Mouse (Mus musculus): ENCODE data around the gene Tbxas1. TPM values are rescaled to one million over a fixed set of nuclear protein-coding genes. Genes with fewer than 3 reads are reported as not detected.

The Tbxas1 gene
- polyA plus RNA-seq, 1 experiment from 2014 or later: 2.0 TPM

DNA sequence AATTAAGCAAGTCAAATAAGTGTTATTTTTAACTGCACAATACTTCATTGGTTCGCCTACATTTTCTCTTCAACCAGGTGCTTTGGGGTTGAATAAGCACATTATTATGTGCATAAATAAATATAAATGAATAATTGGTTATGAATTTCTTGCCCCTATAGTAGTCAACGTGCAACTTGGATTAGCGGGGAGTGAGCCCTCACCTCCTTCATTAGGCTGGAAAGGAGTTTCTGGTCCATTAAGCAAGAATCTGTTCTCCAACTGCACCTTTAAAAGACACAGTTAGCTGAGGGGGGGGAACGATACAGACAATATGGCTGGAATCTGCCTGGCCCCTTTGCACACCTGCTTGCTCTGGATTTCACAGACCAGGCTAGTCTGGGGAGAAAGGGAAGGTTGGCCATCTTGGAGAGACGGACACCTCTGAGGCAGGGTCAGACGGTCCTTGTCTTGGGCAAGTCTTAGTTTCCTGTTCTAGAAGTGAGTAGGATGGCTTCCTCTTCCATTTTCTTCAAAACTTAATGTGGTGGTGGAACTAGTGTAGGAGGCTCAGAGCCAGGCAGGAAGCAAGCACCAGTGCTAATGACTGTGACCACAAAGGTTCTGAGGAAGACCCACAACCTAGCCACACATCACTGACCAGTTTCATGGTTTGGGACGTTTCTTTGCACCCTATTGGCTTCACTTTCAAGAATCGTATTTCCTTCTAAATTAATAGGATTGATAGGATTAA lies 99.5 kb downstream of the Tbxas1 start:
- 83% methylated on average over 8 of the region's 8 CpGs for WGBS
- Histone ChIP-seq H3K9ac (replicated peaks; ENCODE audit: low read depth, low read length) (no peak overlapping the region), H3K9me3 (ENCODE audit: control insufficient read depth, low read length) (no peaks in the 10 kb centered on the region), H3K27ac (ENCODE audit: low read depth, low read length) (no peak overlapping the region), H3K4me2 (ENCODE audit: low read depth, low read length) (no peak overlapping the region), H3K36me3 (ENCODE audit: control insufficient read depth, insufficient read depth, low read length) (no peaks in the 10 kb centered on the region), H3K27me3 (ENCODE audit: control insufficient read depth, insufficient read depth, low read length) (no peaks in the 10 kb centered on the region), H3K4me1 (ENCODE audit: control insufficient read depth, insufficient read depth, low read length) (0 out of 2 replicates have a peak, but pooled peaks cover 4% of the 10 kb centered on the region), H3K4me3 (ENCODE audit: low read depth, low read length) (no peak overlapping the region)
- no peak for ATAC-seq (ENCODE audit: low read depth)

GRCm38 (mm10) chr6:38975866-38976265 lies 100.7 kb downstream of the Tbxas1 start:
- no peaks in the 10 kb centered on the region for H3K27me3 ChIP-seq (ENCODE audit: control insufficient read depth, insufficient read depth, low read length)
- no peaks in the 10 kb centered on the region for H3K9me3 ChIP-seq (ENCODE audit: control insufficient read depth, low read length)
- H3K36me3 ChIP-seq (ENCODE audit: control insufficient read depth, insufficient read depth, low read length): no peaks in the 10 kb centered on the region
- 0 out of 2 replicates have a peak, but pooled peaks cover 1% of the 10 kb centered on the region for H3K4me1 ChIP-seq (ENCODE audit: control insufficient read depth, insufficient read depth, low read length)
- no peak overlapping the region for H3K9ac ChIP-seq (replicated peaks; ENCODE audit: low read depth, low read length)
- H3K4me2 ChIP-seq (ENCODE audit: low read depth, low read length): no peak overlapping the region
- WGBS: 85% methylated on average over 4 of the region's 4 CpGs
- no peak for ATAC-seq (ENCODE audit: low read depth)
- H3K4me3 ChIP-seq (ENCODE audit: low read depth, low read length): no peak overlapping the region
- no peak overlapping the region for H3K27ac ChIP-seq (ENCODE audit: low read depth, low read length)

DNA sequence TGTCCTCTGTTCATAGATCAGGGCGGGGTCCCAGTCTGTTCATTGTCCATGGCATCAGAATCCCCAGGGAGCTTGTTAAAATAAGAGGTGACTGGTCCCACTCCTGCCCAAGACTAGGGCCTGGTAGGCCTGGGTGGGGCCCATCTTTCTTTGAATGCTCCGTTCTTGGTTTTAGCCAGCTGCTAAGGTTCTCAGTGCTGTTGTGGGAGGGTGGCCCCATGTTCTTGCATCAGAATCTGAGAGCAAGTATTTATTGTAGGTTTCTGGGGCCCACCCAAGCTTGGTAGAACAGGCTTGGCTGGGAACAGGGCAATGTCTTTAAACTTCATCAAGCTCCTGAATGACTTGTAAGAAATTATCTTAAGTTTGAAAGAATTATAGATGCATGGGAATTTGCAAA lies 101.2 kb downstream of the Tbxas1 start:
- ATAC-seq (ENCODE audit: low read depth): no peak
- no peaks in the 10 kb centered on the region for H3K9me3 ChIP-seq (ENCODE audit: control insufficient read depth, low read length)
- no peaks in the 10 kb centered on the region for H3K4me1 ChIP-seq (ENCODE audit: control insufficient read depth, insufficient read depth, low read length)
- H3K4me3 ChIP-seq (ENCODE audit: low read depth, low read length): no peak overlapping the region
- H3K27ac ChIP-seq (ENCODE audit: low read depth, low read length): no peak overlapping the region
- H3K9ac ChIP-seq (replicated peaks; ENCODE audit: low read depth, low read length): no peak overlapping the region
- no peaks in the 10 kb centered on the region for H3K27me3 ChIP-seq (ENCODE audit: control insufficient read depth, insufficient read depth, low read length)
- H3K36me3 ChIP-seq (ENCODE audit: control insufficient read depth, insufficient read depth, low read length): no peaks in the 10 kb centered on the region
- H3K4me2 ChIP-seq (ENCODE audit: low read depth, low read length): no peak overlapping the region
- 78% methylated on average over 2 of the region's 2 CpGs for WGBS

GRCm38 (mm10) chr6:38980921-38981715 lies 105.9 kb downstream of the Tbxas1 start:
- H3K36me3 ChIP-seq (ENCODE audit: control insufficient read depth, insufficient read depth, low read length): no peaks in the 10 kb centered on the region
- no peak for ATAC-seq (ENCODE audit: low read depth)
- no peaks in the 10 kb centered on the region for H3K27me3 ChIP-seq (ENCODE audit: control insufficient read depth, insufficient read depth, low read length)
- H3K9ac ChIP-seq (replicated peaks; ENCODE audit: low read depth, low read length): no peak overlapping the region
- H3K4me3 ChIP-seq (ENCODE audit: low read depth, low read length): no peak overlapping the region
- WGBS: 82% methylated on average over 11 of the region's 11 CpGs
- no peaks in the 10 kb centered on the region for H3K9me3 ChIP-seq (ENCODE audit: control insufficient read depth, low read length)
- H3K4me2 ChIP-seq (ENCODE audit: low read depth, low read length): no peak overlapping the region
- no peak overlapping the region for H3K27ac ChIP-seq (ENCODE audit: low read depth, low read length)
- no peaks in the 10 kb centered on the region for H3K4me1 ChIP-seq (ENCODE audit: control insufficient read depth, insufficient read depth, low read length)

DNA sequence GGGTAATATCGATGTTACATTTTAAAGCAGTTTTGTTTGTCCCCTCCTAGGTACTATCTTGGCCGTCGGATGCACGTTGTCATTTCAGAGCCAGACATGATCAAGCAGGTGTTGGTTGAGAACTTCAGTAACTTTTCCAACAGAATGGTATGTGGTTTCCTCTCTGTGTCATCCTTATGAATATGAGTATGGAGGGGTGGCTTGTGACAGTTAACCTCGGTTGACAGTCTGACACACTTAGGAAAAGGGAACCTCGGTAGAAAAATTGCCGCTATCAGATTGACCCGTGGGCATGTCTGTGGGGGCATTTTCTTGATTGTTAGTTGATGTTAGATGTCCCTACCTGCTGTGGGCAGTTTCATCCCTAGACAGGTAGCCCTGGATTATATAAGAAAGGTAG lies 106.9 kb downstream of the Tbxas1 start:
- ATAC-seq (ENCODE audit: low read depth): no peak
- Histone ChIP-seq H3K27me3 (ENCODE audit: control insufficient read depth, insufficient read depth, low read length) (no peaks in the 10 kb centered on the region), H3K4me3 (ENCODE audit: low read depth, low read length) (no peak overlapping the region), H3K4me2 (ENCODE audit: low read depth, low read length) (no peak overlapping the region), H3K36me3 (ENCODE audit: control insufficient read depth, insufficient read depth, low read length) (no peaks in the 10 kb centered on the region), H3K4me1 (ENCODE audit: control insufficient read depth, insufficient read depth, low read length) (no peaks in the 10 kb centered on the region), H3K27ac (ENCODE audit: low read depth, low read length) (no peak overlapping the region), H3K9me3 (ENCODE audit: control insufficient read depth, low read length) (no peaks in the 10 kb centered on the region), H3K9ac (replicated peaks; ENCODE audit: low read depth, low read length) (no peak overlapping the region)
- WGBS: 98% methylated on average over 8 of the region's 8 CpGs

DNA sequence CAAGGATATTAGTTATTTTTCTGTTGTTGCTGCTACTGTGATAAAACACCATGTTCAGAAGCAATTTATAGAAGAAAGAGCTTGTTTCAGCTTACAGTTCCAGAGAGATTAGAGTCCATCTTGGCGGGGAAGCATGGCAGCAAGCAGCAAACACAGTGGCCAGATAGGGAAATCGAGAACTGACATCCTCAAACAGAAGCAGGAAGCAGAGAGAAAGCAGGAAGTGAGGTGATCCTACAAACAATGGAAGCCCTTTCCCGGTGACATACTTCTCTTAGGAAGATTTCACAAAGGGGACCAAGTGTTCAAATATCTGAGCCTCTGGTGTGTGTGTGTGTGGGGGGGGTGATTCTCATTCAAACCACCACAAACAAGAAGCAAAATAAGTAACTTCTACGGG lies 107.5 kb downstream of the Tbxas1 start:
- Histone ChIP-seq H3K4me2 (ENCODE audit: low read depth, low read length) (no peak overlapping the region), H3K36me3 (ENCODE audit: control insufficient read depth, insufficient read depth, low read length) (no peaks in the 10 kb centered on the region), H3K27ac (ENCODE audit: low read depth, low read length) (no peak overlapping the region), H3K9ac (replicated peaks; ENCODE audit: low read depth, low read length) (no peak overlapping the region), H3K27me3 (ENCODE audit: control insufficient read depth, insufficient read depth, low read length) (no peaks in the 10 kb centered on the region), H3K4me3 (ENCODE audit: low read depth, low read length) (no peak overlapping the region), H3K9me3 (ENCODE audit: control insufficient read depth, low read length) (no peaks in the 10 kb centered on the region), H3K4me1 (ENCODE audit: control insufficient read depth, insufficient read depth, low read length) (no peaks in the 10 kb centered on the region)
- 86% methylated on average over 4 of the region's 4 CpGs for WGBS
- no peak for ATAC-seq (ENCODE audit: low read depth)

- no peak for ATAC-seq (ENCODE audit: low read depth)
- Histone ChIP-seq H3K4me1 (ENCODE audit: control insufficient read depth, insufficient read depth, low read length) (no peaks in the 10 kb centered on the region), H3K9ac (replicated peaks; ENCODE audit: low read depth, low read length) (no peak overlapping the region), H3K27ac (ENCODE audit: low read depth, low read length) (no peak overlapping the region), H3K4me2 (ENCODE audit: low read depth, low read length) (no peak overlapping the region), H3K27me3 (ENCODE audit: control insufficient read depth, insufficient read depth, low read length) (no peaks in the 10 kb centered on the region), H3K36me3 (ENCODE audit: control insufficient read depth, insufficient read depth, low read length) (no peaks in the 10 kb centered on the region), H3K4me3 (ENCODE audit: low read depth, low read length) (no peak overlapping the region), H3K9me3 (ENCODE audit: control insufficient read depth, low read length) (no peaks in the 10 kb centered on the region)
- WGBS: 75% methylated on average over 7 of the region's 7 CpGs
These were observed 107.9 kb downstream of the Tbxas1 start for GRCm38 (mm10) chr6:38983060-38983459.

- H3K4me1 ChIP-seq (ENCODE audit: control insufficient read depth, insufficient read depth, low read length): no peaks in the 10 kb centered on the region
- no peak overlapping the region for H3K9ac ChIP-seq (replicated peaks; ENCODE audit: low read depth, low read length)
- no peaks in the 10 kb centered on the region for H3K9me3 ChIP-seq (ENCODE audit: control insufficient read depth, low read length)
- WGBS: 86% methylated on average over 2 of the region's 2 CpGs
- no peak overlapping the region for H3K4me3 ChIP-seq (ENCODE audit: low read depth, low read length)
- H3K4me2 ChIP-seq (ENCODE audit: low read depth, low read length): no peak overlapping the region
- H3K27me3 ChIP-seq (ENCODE audit: control insufficient read depth, insufficient read depth, low read length): no peaks in the 10 kb centered on the region
- H3K27ac ChIP-seq (ENCODE audit: low read depth, low read length): no peak overlapping the region
- no peaks in the 10 kb centered on the region for H3K36me3 ChIP-seq (ENCODE audit: control insufficient read depth, insufficient read depth, low read length)
- no peak for ATAC-seq (ENCODE audit: low read depth)
These were observed 109.4 kb downstream of the Tbxas1 start for GRCm38 (mm10) chr6:38984626-38985025.

DNA sequence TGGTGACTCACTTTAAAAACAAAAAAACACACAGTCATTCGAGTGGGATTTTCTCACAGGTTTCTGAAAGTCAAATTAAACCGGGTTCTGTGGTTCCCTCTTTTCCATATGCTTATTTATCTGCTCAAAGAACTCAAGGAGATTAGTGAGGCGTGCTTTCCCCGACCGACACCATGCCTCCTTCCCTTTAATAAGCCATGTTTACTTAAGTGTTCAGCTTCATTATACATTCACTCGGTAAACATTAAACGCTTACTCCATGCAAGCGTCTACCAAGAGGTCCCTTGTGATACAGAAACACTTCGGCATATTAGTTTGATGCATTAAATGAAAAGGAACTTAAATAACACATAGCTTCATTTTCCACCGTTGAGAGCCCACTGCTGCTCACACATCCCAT lies 111.4 kb downstream of the Tbxas1 start:
- WGBS: 63% methylated on average over 10 of the region's 10 CpGs
- no peak for ATAC-seq (ENCODE audit: low read depth)

More for the DNA sequence above, 111.4 kb downstream of the Tbxas1 start:
- Histone ChIP-seq H3K27ac (ENCODE audit: low read depth, low read length) (no peak overlapping the region), H3K36me3 (ENCODE audit: control insufficient read depth, insufficient read depth, low read length) (no peaks in the 10 kb centered on the region), H3K9me3 (ENCODE audit: control insufficient read depth, low read length) (no peaks in the 10 kb centered on the region), H3K4me3 (ENCODE audit: low read depth, low read length) (no peak overlapping the region), H3K4me2 (ENCODE audit: low read depth, low read length) (no peak overlapping the region), H3K4me1 (ENCODE audit: control insufficient read depth, insufficient read depth, low read length) (no peaks in the 10 kb centered on the region), H3K9ac (replicated peaks; ENCODE audit: low read depth, low read length) (no peak overlapping the region), H3K27me3 (ENCODE audit: control insufficient read depth, insufficient read depth, low read length) (no peaks in the 10 kb centered on the region)

All from neural tube, embryonic 14.5 days (tissue).